Mouse (Mus musculus): ENCODE results near the gene Grn. TPM values are rescaled to one million over a fixed set of nuclear protein-coding genes. Genes with fewer than 3 reads are reported as not detected.

The Grn gene
- polyA plus RNA-seq, 1 experiment from 2014 or later = 68.1 TPM

Small RNA genes within 50 kb of the gene (microRNA-seq; reads per million reads assigned to microRNA genes)
- not detected for gene Mir6930 (ENCODE audit: borderline number of aligned reads)

Other genes with a start within 250 kb of the Grn start
- 80.1 and 83.2 TPM in 2 replicates for gene Lsm12, start 245.0 kb upstream of the Grn start, polyA plus RNA-seq (2014; fragmentation: Nextera tagmentation; extraction: Ambion mirVana)
- 38.8 and 39.5 TPM in 2 replicates for gene G6pc3, start 240.7 kb upstream of the Grn start, polyA plus RNA-seq (2014; fragmentation: Nextera tagmentation; extraction: Ambion mirVana)
- 23.8 and 26.0 TPM in 2 replicates for gene Hdac5, start 200.1 kb upstream of the Grn start, polyA plus RNA-seq (2014; fragmentation: Nextera tagmentation; extraction: Ambion mirVana)
- 28.2 and 29.4 TPM in 2 replicates for gene BC030867, start 181.4 kb upstream of the Grn start, polyA plus RNA-seq (2014; fragmentation: Nextera tagmentation; extraction: Ambion mirVana)
- 0.05 and 0.12 TPM in 2 replicates for gene Asb16, start 161.6 kb upstream of the Grn start, polyA plus RNA-seq (2014; fragmentation: Nextera tagmentation; extraction: Ambion mirVana)
- gene Tmub2, start 145.4 kb upstream of the Grn start, polyA plus RNA-seq (2014; fragmentation: Nextera tagmentation; extraction: Ambion mirVana) = 41.6 and 44.8 TPM in 2 replicates
- gene Atxn7l3, start 133.7 kb upstream of the Grn start, polyA plus RNA-seq (2014; fragmentation: Nextera tagmentation; extraction: Ambion mirVana) = 11.4 and 14.7 TPM in 2 replicates
- 104 and 108 TPM in 2 replicates for gene Ubtf, start 110.6 kb upstream of the Grn start, polyA plus RNA-seq (2014; fragmentation: Nextera tagmentation; extraction: Ambion mirVana)
- gene Slc4a1, start 64.1 kb upstream of the Grn start, polyA plus RNA-seq (2014; fragmentation: Nextera tagmentation; extraction: Ambion mirVana) = 191 and 229 TPM in 2 replicates
- gene Rundc3a, start 36.9 kb upstream of the Grn start, polyA plus RNA-seq (2014; fragmentation: Nextera tagmentation; extraction: Ambion mirVana) = 1.8 and 2.6 TPM in 2 replicates
- 282 and 283 TPM in 2 replicates for gene Slc25a39, start 22.4 kb upstream of the Grn start, polyA plus RNA-seq (2014; fragmentation: Nextera tagmentation; extraction: Ambion mirVana)
- 1.8 and 2.0 TPM in 2 replicates for gene Fam171a2, start 17.4 kb downstream of the Grn start, polyA plus RNA-seq (2014; fragmentation: Nextera tagmentation; extraction: Ambion mirVana)
- 76.2 and 80.3 TPM in 2 replicates for gene Itga2b, start 39.8 kb downstream of the Grn start, polyA plus RNA-seq (2014; fragmentation: Nextera tagmentation; extraction: Ambion mirVana)
- 30.0 and 35.4 TPM in 2 replicates for gene Gpatch8, start 126.1 kb downstream of the Grn start, polyA plus RNA-seq (2014; fragmentation: Nextera tagmentation; extraction: Ambion mirVana)
- 1.2 and 1.4 TPM in 2 replicates for gene Gm11627, start 149.1 kb downstream of the Grn start, polyA plus RNA-seq (2014; fragmentation: Nextera tagmentation; extraction: Ambion mirVana)
- gene Fzd2, start 174.1 kb downstream of the Grn start, polyA plus RNA-seq (2014; fragmentation: Nextera tagmentation; extraction: Ambion mirVana) = 8.4 and 9.0 TPM in 2 replicates
- 0.25 and 0.36 TPM in 2 replicates for gene Meioc, start 233.4 kb downstream of the Grn start, polyA plus RNA-seq (2014; fragmentation: Nextera tagmentation; extraction: Ambion mirVana)